Mouse (Mus musculus): Measurements from ENCODE around the gene Gpr82. TPM values are rescaled to one million over a fixed set of nuclear protein-coding genes. Genes with fewer than 3 reads are reported as not detected.

Gpr82 gene
- polyA plus RNA-seq, 1 experiment, result not detected

GRCm38 (mm10) chrX:13638894-13639293, 22.3 kb upstream of the Gpr82 start:
- Histone ChIP-seq H3K27ac (ENCODE audit: insufficient read depth, low read depth, low read length) (no peak overlapping the region), H3K4me3 (ENCODE audit: insufficient read depth, low read depth, low read length) (no peak overlapping the region), H3K4me1 (ENCODE audit: control insufficient read depth, insufficient read depth, low read length) (no peaks in the 10 kb centered on the region)
- 40% methylated on average over 2 of the region's 2 CpGs for WGBS
- TF ChIP-seq CTCF (IDR thresholded peaks at IDR 0.05; ENCODE audit: insufficient read depth, low read depth, low read length) (no peak), POLR2A (IDR thresholded peaks at IDR 0.05; ENCODE audit: insufficient read depth, low read depth, low read length) (no peak)

DNA sequence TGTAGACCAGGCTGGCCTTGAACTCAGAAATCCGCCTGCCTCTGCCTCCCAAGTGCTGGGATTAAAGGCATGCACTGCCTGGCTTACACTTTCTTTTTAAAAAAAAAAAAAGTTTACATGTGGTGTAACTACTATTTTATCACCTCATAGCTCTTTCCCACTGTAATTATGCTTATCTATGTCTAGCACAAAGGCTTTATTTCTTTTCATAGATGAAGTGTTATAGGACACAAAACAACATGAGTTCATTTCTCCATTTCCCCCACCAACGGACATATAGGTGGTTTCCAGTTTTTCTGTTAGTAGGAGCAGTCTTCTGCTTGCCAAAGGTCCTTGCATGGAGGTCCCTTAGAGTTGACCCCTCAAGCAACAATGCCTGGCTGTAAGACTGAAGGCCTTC, 9.3 kb upstream of the Gpr82 start:
- Histone ChIP-seq H3K4me3 (ENCODE audit: insufficient read depth, low read depth, low read length) (no peak overlapping the region), H3K4me1 (ENCODE audit: control insufficient read depth, insufficient read depth, low read length) (no peaks in the 10 kb centered on the region), H3K27ac (ENCODE audit: insufficient read depth, low read depth, low read length) (no peak overlapping the region)
- no peak for TF ChIP-seq POLR2A (IDR thresholded peaks at IDR 0.05; ENCODE audit: insufficient read depth, low read depth, low read length)
- no peak for TF ChIP-seq CTCF (IDR thresholded peaks at IDR 0.05; ENCODE audit: insufficient read depth, low read depth, low read length)
- WGBS, result 81% methylated on average over 2 of the region's 2 CpGs

DNA sequence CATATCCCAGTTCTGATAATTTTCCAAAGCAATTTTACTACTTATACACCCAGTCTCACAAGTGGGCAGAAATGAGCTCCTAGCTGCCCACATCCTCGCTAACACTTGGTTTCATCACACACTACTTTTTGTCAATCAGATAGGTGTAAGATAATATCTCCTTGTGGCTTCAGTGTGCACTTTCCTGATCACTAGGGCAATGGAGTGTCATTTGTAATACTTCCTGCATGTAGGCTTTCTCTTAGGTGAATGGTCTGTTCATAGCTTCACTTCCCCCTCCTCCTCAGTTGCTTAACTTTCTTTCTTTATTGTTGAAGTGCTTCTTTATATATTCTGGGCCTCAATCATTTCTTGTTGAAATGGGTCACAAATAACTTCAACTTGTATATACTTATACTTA, 8.9 kb upstream of the Gpr82 start:
- Histone ChIP-seq H3K4me1 (ENCODE audit: control insufficient read depth, insufficient read depth, low read length) (no peaks in the 10 kb centered on the region), H3K27ac (ENCODE audit: insufficient read depth, low read depth, low read length) (no peak overlapping the region), H3K4me3 (ENCODE audit: insufficient read depth, low read depth, low read length) (no peak overlapping the region)
- WGBS, result 93% methylated on average over 1 of the region's 1 CpGs
- TF ChIP-seq POLR2A (IDR thresholded peaks at IDR 0.05; ENCODE audit: insufficient read depth, low read depth, low read length), result no peak
- no peak for TF ChIP-seq CTCF (IDR thresholded peaks at IDR 0.05; ENCODE audit: insufficient read depth, low read depth, low read length)

DNA sequence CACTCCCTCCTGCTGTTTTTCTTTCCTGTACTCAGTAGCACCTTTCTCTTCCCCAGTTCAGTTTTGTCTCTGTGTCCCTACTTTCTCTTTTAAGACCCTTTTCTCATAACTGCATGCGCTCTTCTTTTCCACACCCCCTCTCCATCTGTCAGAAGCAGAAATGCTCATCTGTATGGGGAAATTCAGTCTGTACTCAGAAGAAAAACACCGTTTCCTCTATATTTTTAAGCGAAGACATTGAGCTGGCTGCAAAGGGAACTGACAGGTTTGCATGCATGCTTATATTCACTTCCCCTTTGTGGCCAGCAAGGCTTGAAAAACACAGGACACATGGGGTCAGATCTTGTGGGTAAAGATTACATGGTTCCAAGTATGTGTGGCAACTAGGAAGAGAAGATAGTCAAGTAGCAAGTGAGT, 6.2 kb upstream of the Gpr82 start:
- 73% methylated on average over 3 of the region's 3 CpGs for WGBS
- Histone ChIP-seq H3K27ac (ENCODE audit: insufficient read depth, low read depth, low read length) (no peak overlapping the region), H3K4me3 (ENCODE audit: insufficient read depth, low read depth, low read length) (no peak overlapping the region), H3K4me1 (ENCODE audit: control insufficient read depth, insufficient read depth, low read length) (no peaks in the 10 kb centered on the region)
- TF ChIP-seq CTCF (IDR thresholded peaks at IDR 0.05; ENCODE audit: insufficient read depth, low read depth, low read length) (no peak), POLR2A (IDR thresholded peaks at IDR 0.05; ENCODE audit: insufficient read depth, low read depth, low read length) (no peak)

DNA sequence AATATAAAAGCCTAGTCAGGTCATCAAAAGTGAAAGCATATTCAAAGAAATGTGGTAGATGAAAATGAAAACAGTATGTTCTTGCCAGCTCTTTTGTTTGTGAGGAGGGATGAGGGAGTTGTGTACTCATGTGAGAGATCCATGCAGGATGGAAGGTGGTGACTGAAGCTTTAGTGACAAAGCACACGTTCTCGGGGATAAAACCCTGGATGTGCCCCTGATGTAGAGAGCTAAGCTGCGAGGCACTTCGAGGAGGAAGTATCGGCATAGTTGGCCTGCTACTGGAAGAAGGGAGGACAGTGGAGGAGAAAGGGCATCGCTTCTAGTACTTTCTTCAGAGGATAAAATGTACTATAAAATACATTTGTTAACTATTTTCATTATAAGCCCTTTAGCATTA, 5.3 kb upstream of the Gpr82 start:
- no peak overlapping the region for H3K27ac ChIP-seq (ENCODE audit: insufficient read depth, low read depth, low read length)

GRCm38 (mm10) chrX:13656721-13657120, 4.4 kb upstream of the Gpr82 start:
- TF ChIP-seq CTCF (IDR thresholded peaks at IDR 0.05; ENCODE audit: insufficient read depth, low read depth, low read length), result no peak
- TF ChIP-seq POLR2A (IDR thresholded peaks at IDR 0.05; ENCODE audit: insufficient read depth, low read depth, low read length), result no peak
- Histone ChIP-seq H3K4me1 (ENCODE audit: control insufficient read depth, insufficient read depth, low read length) (no peaks in the 10 kb centered on the region), H3K4me3 (ENCODE audit: insufficient read depth, low read depth, low read length) (no peak overlapping the region), H3K27ac (ENCODE audit: insufficient read depth, low read depth, low read length) (no peak overlapping the region)
- 8% methylated on average over 1 of the region's 1 CpGs for WGBS

More for the DNA sequence above, 5.3 kb upstream of the Gpr82 start:
- TF ChIP-seq POLR2A (IDR thresholded peaks at IDR 0.05; ENCODE audit: insufficient read depth, low read depth, low read length) (no peak), CTCF (IDR thresholded peaks at IDR 0.05; ENCODE audit: insufficient read depth, low read depth, low read length) (no peak)
- Histone ChIP-seq H3K4me3 (ENCODE audit: insufficient read depth, low read depth, low read length) (no peak overlapping the region), H3K4me1 (ENCODE audit: control insufficient read depth, insufficient read depth, low read length) (no peaks in the 10 kb centered on the region)
- 65% methylated on average over 6 of the region's 6 CpGs for WGBS

DNA sequence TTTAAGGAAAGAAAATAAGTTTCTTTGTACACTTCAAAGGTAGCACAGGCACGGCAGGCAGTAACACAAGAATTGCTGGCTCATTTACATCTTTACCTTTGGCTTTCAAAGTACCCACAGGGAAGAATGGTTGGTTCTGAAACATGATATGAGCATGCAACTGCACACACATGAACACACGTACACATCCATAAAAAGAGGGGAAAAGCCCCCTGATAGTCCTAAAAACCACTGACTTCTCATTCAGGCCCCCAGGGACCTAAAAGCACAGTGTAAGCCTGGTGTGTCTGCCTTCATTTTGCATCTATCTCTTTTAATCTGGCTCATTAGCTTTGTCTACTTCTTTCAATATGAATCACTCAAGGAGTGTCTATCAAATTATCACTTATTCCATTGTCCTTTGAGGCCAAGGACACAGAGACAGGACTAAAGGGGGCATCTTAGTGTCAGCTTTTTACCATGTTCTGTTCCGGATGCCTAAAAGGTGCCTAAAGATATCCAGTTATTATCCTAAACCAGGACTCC, 2.5 kb upstream of the Gpr82 start:
- TF ChIP-seq POLR2A (IDR thresholded peaks at IDR 0.05; ENCODE audit: insufficient read depth, low read depth, low read length) (no peak), CTCF (IDR thresholded peaks at IDR 0.05; ENCODE audit: insufficient read depth, low read depth, low read length) (no peak)
- WGBS, result 74% methylated on average over 3 of the region's 3 CpGs
- no peak overlapping the region for H3K4me3 ChIP-seq (ENCODE audit: insufficient read depth, low read depth, low read length)
- no peak overlapping the region for H3K27ac ChIP-seq (ENCODE audit: insufficient read depth, low read depth, low read length)
- no peaks in the 10 kb centered on the region for H3K4me1 ChIP-seq (ENCODE audit: control insufficient read depth, insufficient read depth, low read length)

DNA sequence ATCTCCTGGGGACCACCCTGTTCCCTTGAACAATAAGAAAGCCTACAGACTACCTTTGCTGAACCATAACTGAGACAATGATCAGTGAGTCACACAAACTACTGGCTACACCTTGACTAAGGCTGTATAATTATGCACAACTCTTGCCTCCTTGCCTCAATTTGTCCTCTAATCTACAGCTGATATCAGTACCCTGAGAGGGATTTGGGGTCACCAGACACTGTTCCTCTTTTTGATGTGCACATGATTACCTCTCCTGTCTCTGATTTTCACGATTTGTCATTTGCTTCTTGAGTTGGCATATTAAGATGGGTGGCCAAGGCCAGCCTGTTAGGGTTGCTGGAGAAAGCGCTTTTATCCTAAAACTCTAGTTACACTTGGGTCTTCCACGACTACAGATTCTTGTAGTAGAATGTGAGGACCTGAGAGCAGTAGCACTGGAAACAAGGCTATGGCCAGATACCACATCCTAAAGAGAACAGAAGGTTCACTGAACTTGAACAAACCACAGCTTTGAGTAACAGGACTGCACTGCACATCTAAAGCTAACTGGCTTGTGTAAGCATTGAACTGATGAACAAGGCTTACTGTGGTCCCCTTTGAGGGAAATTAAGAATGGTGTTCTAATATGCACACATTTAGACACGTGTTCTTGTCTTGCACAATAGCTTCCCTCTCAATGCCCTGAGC, 1.8 kb upstream of the Gpr82 start:
- H3K4me1 ChIP-seq (ENCODE audit: control insufficient read depth, insufficient read depth, low read length), result no peaks in the 10 kb centered on the region
- H3K4me3 ChIP-seq (ENCODE audit: insufficient read depth, low read depth, low read length), result no peak overlapping the region
- no peak overlapping the region for H3K27ac ChIP-seq (ENCODE audit: insufficient read depth, low read depth, low read length)
- no peak for TF ChIP-seq POLR2A (IDR thresholded peaks at IDR 0.05; ENCODE audit: insufficient read depth, low read depth, low read length)
- no peak for TF ChIP-seq CTCF (IDR thresholded peaks at IDR 0.05; ENCODE audit: insufficient read depth, low read depth, low read length)
- 64% methylated on average over 4 of the region's 4 CpGs for WGBS

GRCm38 (mm10) chrX:13668867-13669266, 7.7 kb downstream of the Gpr82 start:
- no peak overlapping the region for H3K27ac ChIP-seq (ENCODE audit: insufficient read depth, low read depth, low read length)
- no peak for TF ChIP-seq POLR2A (IDR thresholded peaks at IDR 0.05; ENCODE audit: insufficient read depth, low read depth, low read length)
- no peak for TF ChIP-seq CTCF (IDR thresholded peaks at IDR 0.05; ENCODE audit: insufficient read depth, low read depth, low read length)
- WGBS, result 96% methylated on average over 5 of the region's 5 CpGs
- H3K4me3 ChIP-seq (ENCODE audit: insufficient read depth, low read depth, low read length), result no peak overlapping the region
- H3K4me1 ChIP-seq (ENCODE audit: control insufficient read depth, insufficient read depth, low read length), result no peaks in the 10 kb centered on the region
